Mouse (Mus musculus) midbrain, embryonic 15.5 days (tissue): ENCODE data around the gene Tmem254b. TPM values are rescaled to one million over a fixed set of nuclear protein-coding genes. Genes with fewer than 3 reads are reported as not detected.
"Not testable (repeated sequence)": the region's sequence is repeated elsewhere in the genome, so short reads cannot be mapped to it uniquely, and the experiment has no call there.

Experiments used
- ATAC-seq: fragments of 200-750 bp; cut with Nextera tagmentation; replicated peaks from 2 replicates; pipeline ENCODE4 v1.8.0; 2017; ENCODE audit warnings: moderate TSS enrichment
- H3K27ac ChIP-seq: fragments of 300-500 bp; sonication (generic); 2 replicates; pipeline ENCODE4 v1.5.1; 2015; ENCODE audit warnings: mild to moderate bottlenecking, inconsistent platforms
- H3K27me3 ChIP-seq: fragments of 300-500 bp; sonication (generic); replicated peaks from 2 replicates; pipeline ENCODE4 v1.6.1; 2015; ENCODE audit warnings: inconsistent platforms
- H3K36me3 ChIP-seq: fragments of 300-500 bp; sonication (generic); replicated peaks from 2 replicates; pipeline ENCODE4 v1.6.1; 2015; ENCODE audit warnings: inconsistent platforms
- H3K4me1 ChIP-seq: fragments of 300-500 bp; sonication (generic); 2 replicates; pipeline ENCODE4 v1.6.1; 2015; ENCODE audit warnings: inconsistent platforms
- H3K4me2 ChIP-seq: fragments of 300-500 bp; sonication (generic); 2 replicates; pipeline ENCODE4 v1.6.1; 2015; ENCODE audit warnings: inconsistent platforms, mild to moderate bottlenecking, moderate library complexity
- H3K4me3 ChIP-seq: fragments of 300-500 bp; sonication (generic); 2 replicates; pipeline ENCODE4 v1.5.1; 2015; ENCODE audit warnings: mild to moderate bottlenecking, inconsistent platforms
- H3K9ac ChIP-seq: fragments of 300-500 bp; sonication (generic); 2 replicates; pipeline ENCODE4 v1.6.1; 2015; ENCODE audit warnings: mild to moderate bottlenecking, inconsistent platforms
- H3K9me3 ChIP-seq: fragments of 300-500 bp; sonication (generic); 2 replicates; pipeline ENCODE4 v1.6.1; 2016; ENCODE audit warnings: inconsistent platforms
- WGBS: fragments of 180-500 bp; shearing (Covaris S2); methylation state at CpG from one replicate; pipeline ENCODE4 v1.1.7; 2015; ENCODE audit warnings: mixed read lengths; 5-methylcytosine and 5-hydroxymethylcytosine counted together
- polyA plus RNA-seq: library from polyadenylated mRNA; unstranded; fragments of >200 nt; fragmentation: Nextera tagmentation; extraction: Ambion mirVana; gene quantifications from 2 replicates; pipeline ENCODE4 v1.2.1, GENCODE M21; 2015

The Tmem254b gene
- polyA plus RNA-seq: 22.8 and 30.1 TPM in 2 replicates

- H3K9ac ChIP-seq, H3K27me3 ChIP-seq, H3K9me3 ChIP-seq, H3K4me2 ChIP-seq, H3K4me1 ChIP-seq, H3K4me3 ChIP-seq, H3K36me3 ChIP-seq, H3K27ac ChIP-seq: not testable (repeated sequence)
- WGBS: no CpG with 5 or more reads among the region's 10 CpGs
- ATAC-seq: peak; percentile 84
Measured at GRCm38 (mm10) chr14:26206926-26207247, at the start of gene Tmem254b. Tmem254b (minus strand) TSS chr14:26207041.

- WGBS: no CpG with 5 or more reads among the region's 2 CpGs
Measured at GRCm38 (mm10) chr14:26237183-26237582, 30.3 kb upstream of the Tmem254b start.

GRCm38 (mm10) chr14:26216233-26217000, 9.6 kb upstream of the Tmem254b start:
- not testable (repeated sequence) for ATAC-seq, H3K9me3 ChIP-seq, H3K27ac ChIP-seq, H3K4me2 ChIP-seq, H3K9ac ChIP-seq, H3K4me1 ChIP-seq, H3K36me3 ChIP-seq, H3K27me3 ChIP-seq, H3K4me3 ChIP-seq
- WGBS: no CpG with 5 or more reads among the region's 5 CpGs

More at GRCm38 (mm10) chr14:26237183-26237582, 30.3 kb upstream of the Tmem254b start:
- H3K27me3 ChIP-seq, ATAC-seq, H3K9ac ChIP-seq, H3K4me1 ChIP-seq, H3K36me3 ChIP-seq, H3K4me2 ChIP-seq, H3K4me3 ChIP-seq, H3K27ac ChIP-seq, H3K9me3 ChIP-seq: not testable (repeated sequence)

- H3K27ac ChIP-seq, H3K4me1 ChIP-seq, H3K9me3 ChIP-seq, H3K9ac ChIP-seq, H3K27me3 ChIP-seq, H3K36me3 ChIP-seq, H3K4me3 ChIP-seq, H3K4me2 ChIP-seq: not testable (repeated sequence)
- peak; percentile 93 for ATAC-seq
- no CpG with 5 or more reads among the region's 44 CpGs for WGBS
Measured at GRCm38 (mm10) chr14:26206197-26206925, 480 bp downstream of the Tmem254b start.

- ATAC-seq, H3K4me1 ChIP-seq, H3K27me3 ChIP-seq, H3K36me3 ChIP-seq, H3K27ac ChIP-seq, H3K4me2 ChIP-seq, H3K9me3 ChIP-seq, H3K4me3 ChIP-seq, H3K9ac ChIP-seq: not testable (repeated sequence)
- WGBS: no CpG with 5 or more reads among the region's 3 CpGs
Measured at GRCm38 (mm10) chr14:26197851-26198250, 9.0 kb downstream of the Tmem254b start.

GRCm38 (mm10) chr14:26188361-26188760, 18.5 kb downstream of the Tmem254b start:
- not testable (repeated sequence) for ATAC-seq, H3K27ac ChIP-seq, H3K9me3 ChIP-seq, H3K4me2 ChIP-seq, H3K27me3 ChIP-seq, H3K36me3 ChIP-seq, H3K9ac ChIP-seq, H3K4me1 ChIP-seq, H3K4me3 ChIP-seq
- no CpG with 5 or more reads among the region's 8 CpGs for WGBS

GRCm38 (mm10) chr14:26186638-26187037, 20.2 kb downstream of the Tmem254b start:
- not testable (repeated sequence) for H3K36me3 ChIP-seq, ATAC-seq, H3K27me3 ChIP-seq, H3K9me3 ChIP-seq, H3K4me1 ChIP-seq, H3K27ac ChIP-seq, H3K4me2 ChIP-seq, H3K4me3 ChIP-seq, H3K9ac ChIP-seq
- no CpG with 5 or more reads among the region's 9 CpGs for WGBS

GRCm38 (mm10) chr14:26182380-26182779, 24.5 kb downstream of the Tmem254b start, which contains the start of gene Plac9b:
Plac9b (minus strand) TSS chr14:26182480.
- ATAC-seq, H3K4me2 ChIP-seq, H3K9ac ChIP-seq, H3K4me3 ChIP-seq, H3K4me1 ChIP-seq, H3K9me3 ChIP-seq, H3K27ac ChIP-seq, H3K36me3 ChIP-seq, H3K27me3 ChIP-seq: not testable (repeated sequence)
- WGBS: no CpG with 5 or more reads among the region's 10 CpGs

GRCm38 (mm10) chr14:26181660-26182059, 25.2 kb downstream of the Tmem254b start:
- H3K36me3 ChIP-seq, H3K27ac ChIP-seq, H3K27me3 ChIP-seq, H3K4me1 ChIP-seq, H3K9ac ChIP-seq, H3K4me3 ChIP-seq, H3K4me2 ChIP-seq, H3K9me3 ChIP-seq, ATAC-seq: not testable (repeated sequence)
- no CpG with 5 or more reads among the region's 10 CpGs for WGBS

- not testable (repeated sequence) for ATAC-seq, H3K27ac ChIP-seq, H3K27me3 ChIP-seq, H3K9ac ChIP-seq, H3K4me1 ChIP-seq, H3K9me3 ChIP-seq, H3K36me3 ChIP-seq, H3K4me3 ChIP-seq, H3K4me2 ChIP-seq
- no CpG with 5 or more reads among the region's 6 CpGs for WGBS
Measured at GRCm38 (mm10) chr14:26175028-26175427, 31.8 kb downstream of the Tmem254b start.

- H3K27me3 ChIP-seq, H3K9ac ChIP-seq, H3K27ac ChIP-seq, H3K4me3 ChIP-seq, H3K4me2 ChIP-seq, H3K9me3 ChIP-seq, ATAC-seq, H3K4me1 ChIP-seq, H3K36me3 ChIP-seq: not testable (repeated sequence)
- no CpG with 5 or more reads among the region's 3 CpGs for WGBS
Measured at GRCm38 (mm10) chr14:26173955-26174354, 32.9 kb downstream of the Tmem254b start.

- not testable (repeated sequence) for H3K9ac ChIP-seq, H3K4me3 ChIP-seq, H3K9me3 ChIP-seq, H3K27me3 ChIP-seq, ATAC-seq, H3K36me3 ChIP-seq, H3K27ac ChIP-seq, H3K4me2 ChIP-seq, H3K4me1 ChIP-seq
- no CpG with 5 or more reads among the region's 12 CpGs for WGBS
Measured at GRCm38 (mm10) chr14:26165266-26165665, 41.6 kb downstream of the Tmem254b start.

GRCm38 (mm10) chr14:26162423-26162822, 44.4 kb downstream of the Tmem254b start:
- H3K27ac ChIP-seq, H3K9ac ChIP-seq, H3K4me2 ChIP-seq, H3K4me1 ChIP-seq, H3K36me3 ChIP-seq, H3K4me3 ChIP-seq, H3K27me3 ChIP-seq, ATAC-seq, H3K9me3 ChIP-seq: not testable (repeated sequence)
- WGBS: no CpG with 5 or more reads among the region's 5 CpGs
